Mouse (Mus musculus) cerebellum, adult 9-11 months (tissue): Measurements from ENCODE around the gene Nexmif.
"Not testable (repeated sequence)": the region's sequence is repeated elsewhere in the genome, so short reads cannot be mapped to it uniquely, and the experiment has no call there.

ENCODE experiments used
- DNase-seq: peaks from one replicate; pipeline ENCODE4 v3.0.0; 2022

Gene Nexmif

GRCm38 (mm10) chrX:104200736-104201591 is at the start of gene Nexmif:
TSS of gene Nexmif (minus strand) at chrX:104201185.
- peak; percentile 36 for DNase-seq

- DNase-seq: no peak
These were observed 7.7 kb upstream of the Nexmif start for GRCm38 (mm10) chrX:104208701-104209100.

- DNase-seq: peak; percentile 3
These were observed 681 bp upstream of the Nexmif start for GRCm38 (mm10) chrX:104201592-104202139.

GRCm38 (mm10) chrX:104200388-104200735 is 623 bp downstream of the Nexmif start:
- DNase-seq: peak; percentile 57

GRCm38 (mm10) chrX:104199611-104200387 is 1.2 kb downstream of the Nexmif start:
- DNase-seq: peak; percentile 55

- DNase-seq: no peak
These were observed 1.9 kb downstream of the Nexmif start for GRCm38 (mm10) chrX:104199070-104199469.

GRCm38 (mm10) chrX:104196561-104196960 is 4.4 kb downstream of the Nexmif start:
- DNase-seq: no peak

- peak; percentile 27 for DNase-seq
These were observed 21.7 kb downstream of the Nexmif start for GRCm38 (mm10) chrX:104179257-104179656.

GRCm38 (mm10) chrX:104150072-104150471 is 50.9 kb downstream of the Nexmif start:
- DNase-seq: no peak

- not testable (repeated sequence) for DNase-seq
These were observed 85.7 kb downstream of the Nexmif start for GRCm38 (mm10) chrX:104115266-104115665.

GRCm38 (mm10) chrX:104114596-104114995 is 86.4 kb downstream of the Nexmif start:
- no peak for DNase-seq

GRCm38 (mm10) chrX:104054848-104055247 is 146.1 kb downstream of the Nexmif start:
- DNase-seq: no peak

- no peak for DNase-seq
These were observed 160.7 kb downstream of the Nexmif start for GRCm38 (mm10) chrX:104040276-104040675.

- no peak for DNase-seq
These were observed 167.1 kb downstream of the Nexmif start for GRCm38 (mm10) chrX:104033843-104034242.

- no peak for DNase-seq
These were observed 168.2 kb downstream of the Nexmif start for GRCm38 (mm10) chrX:104032756-104033155.
